Mouse (Mus musculus) erythroblast, embryonic 14.5 days (primary cell): ENCODE measurements around the gene Dclre1b. TPM values are rescaled to one million over a fixed set of nuclear protein-coding genes. Genes with fewer than 3 reads are reported as not detected.

ENCODE experiments used
- H3K27me3 ChIP-seq: 2 replicates; pipeline ENCODE4 v1.6.1; 2012; ENCODE audit warnings: inconsistent platforms; ENCODE audit not compliant: control insufficient read depth
- H3K36me3 ChIP-seq: 2 replicates; pipeline ENCODE4 v1.6.1; 2012; ENCODE audit warnings: mild to moderate bottlenecking, inconsistent platforms; ENCODE audit not compliant: control insufficient read depth
- H3K4me1 ChIP-seq: 2 replicates; pipeline ENCODE4 v1.6.1; 2012; ENCODE audit warnings: inconsistent platforms; ENCODE audit not compliant: control insufficient read depth
- H3K4me3 ChIP-seq: replicated peaks from 2 replicates; pipeline ENCODE3; 2012; ENCODE audit warnings: moderate library complexity, mild to moderate bottlenecking, inconsistent platforms
- H3K9me3 ChIP-seq: 2 replicates; pipeline ENCODE4 v1.6.1; 2012; ENCODE audit warnings: low read length, inconsistent platforms, mixed read lengths; ENCODE audit not compliant: control insufficient read depth
- GATA1 ChIP-seq: IDR thresholded peaks from 2 replicates; pipeline ENCODE4 v1.6.1; 2012; ENCODE audit warnings: low read length, inconsistent platforms, mixed read lengths
- TAL1 ChIP-seq: IDR thresholded peaks from 3 replicates; pipeline ENCODE4 v1.6.1; 2012; ENCODE audit warnings: low read length, inconsistent platforms, mixed read lengths
- polyA plus RNA-seq: library from polyadenylated mRNA; stranded (reverse); fragments of >175 nt; gene quantifications from 2 replicates; pipeline ENCODE4 v1.2.3, GENCODE M21; 2012

The Dclre1b gene
- polyA plus RNA-seq, 1 experiment, result 1.2 TPM

- Histone ChIP-seq H3K36me3 (peaks cover 97% of the 10 kb centered on the region), H3K4me1 (peaks cover 64% of the 10 kb centered on the region)
These were observed 30.6 kb downstream of the Dclre1b start for GRCm38 (mm10) chr3:103778660-103779059.

GRCm38 (mm10) chr3:103777940-103778339, 31.3 kb downstream of the Dclre1b start:
- H3K4me1 ChIP-seq, result peaks cover 63% of the 10 kb centered on the region
- TF ChIP-seq GATA1 (no peak), TAL1 (no peak)
- H3K9me3 ChIP-seq, result no peaks in the 10 kb centered on the region
- peaks cover 97% of the 10 kb centered on the region for H3K36me3 ChIP-seq
- no peak overlapping the region for H3K4me3 ChIP-seq
- no peaks in the 10 kb centered on the region for H3K27me3 ChIP-seq

More at GRCm38 (mm10) chr3:103778660-103779059, 30.6 kb downstream of the Dclre1b start:
- Histone ChIP-seq H3K9me3 (no peaks in the 10 kb centered on the region), H3K27me3 (no peaks in the 10 kb centered on the region), H3K4me3 (no peak overlapping the region)
- TF ChIP-seq GATA1, result no peak
- no peak for TF ChIP-seq TAL1

GRCm38 (mm10) chr3:103774009-103774408, 35.2 kb downstream of the Dclre1b start:
- Histone ChIP-seq H3K9me3 (no peaks in the 10 kb centered on the region), H3K4me3 (no peak overlapping the region), H3K27me3 (no peaks in the 10 kb centered on the region), H3K4me1 (peaks cover 47% of the 10 kb centered on the region), H3K36me3 (peaks cover 100% of the 10 kb centered on the region)
- no peak for TF ChIP-seq GATA1

- Histone ChIP-seq H3K9me3 (no peaks in the 10 kb centered on the region), H3K36me3 (peaks cover 100% of the 10 kb centered on the region), H3K4me3 (no peak overlapping the region), H3K27me3 (no peaks in the 10 kb centered on the region), H3K4me1 (peaks cover 44% of the 10 kb centered on the region)
- TF ChIP-seq TAL1 (no peak), GATA1 (no peak)
These were observed 35.7 kb downstream of the Dclre1b start for GRCm38 (mm10) chr3:103773508-103773907.

GRCm38 (mm10) chr3:103772846-103773245, 36.4 kb downstream of the Dclre1b start:
- peaks cover 100% of the 10 kb centered on the region for H3K36me3 ChIP-seq
- no peak overlapping the region for H3K4me3 ChIP-seq
- no peaks in the 10 kb centered on the region for H3K9me3 ChIP-seq
- H3K27me3 ChIP-seq, result no peaks in the 10 kb centered on the region
- peaks cover 39% of the 10 kb centered on the region for H3K4me1 ChIP-seq
- TF ChIP-seq TAL1, result no peak
- TF ChIP-seq GATA1, result no peak

DNA sequence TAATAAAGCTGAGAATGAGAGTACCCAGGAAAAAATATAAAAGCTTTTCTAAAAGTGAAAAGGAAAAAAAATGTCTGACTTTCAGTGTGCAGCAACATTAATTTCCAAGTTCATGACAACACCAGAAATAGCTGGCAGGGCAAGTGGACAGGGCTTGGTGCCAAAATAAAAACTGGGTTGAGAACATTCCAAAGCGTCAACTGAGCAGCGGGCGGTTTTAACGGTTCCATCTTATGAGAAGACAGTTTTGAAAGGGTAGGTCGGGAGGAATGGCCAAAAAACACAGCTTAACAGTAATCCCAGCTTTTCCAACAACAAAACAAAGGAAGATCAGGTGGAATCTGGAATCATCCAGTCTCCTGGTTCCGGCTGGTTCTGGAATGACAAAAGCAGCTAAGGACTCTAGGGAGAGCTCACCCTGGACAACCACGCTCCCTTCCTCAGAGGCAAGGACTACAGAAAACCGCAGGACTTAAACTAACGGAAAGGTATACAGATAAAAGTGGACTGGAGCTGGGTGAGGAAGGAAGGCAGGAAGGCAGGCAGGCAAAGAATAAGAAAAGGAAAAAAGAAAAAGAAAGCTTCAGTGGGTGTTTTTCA, 37.6 kb downstream of the Dclre1b start:
- Histone ChIP-seq H3K4me3 (no peak overlapping the region), H3K9me3 (no peaks in the 10 kb centered on the region), H3K4me1 (peaks cover 31% of the 10 kb centered on the region), H3K36me3 (peaks cover 100% of the 10 kb centered on the region), H3K27me3 (no peaks in the 10 kb centered on the region)
- TF ChIP-seq TAL1, result no peak
- TF ChIP-seq GATA1, result no peak

DNA sequence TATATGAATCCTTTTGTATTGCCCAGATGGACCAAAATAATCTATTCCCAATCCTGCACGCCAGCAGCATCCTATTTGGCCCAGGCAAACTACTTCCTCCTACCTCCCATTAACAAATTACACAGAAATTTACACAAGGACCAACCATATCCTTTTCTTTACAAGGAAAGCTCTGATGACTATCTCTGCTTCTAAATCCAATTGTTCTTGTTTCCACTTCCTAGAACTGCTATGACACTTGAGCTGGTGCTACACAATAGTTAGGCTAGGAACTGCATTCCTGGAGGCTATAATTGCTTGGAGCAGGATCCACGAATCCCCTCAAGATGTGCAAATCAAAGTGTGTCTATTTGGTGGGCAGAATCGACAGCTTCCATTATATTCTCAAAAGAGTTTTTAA, 42.5 kb downstream of the Dclre1b start:
- Histone ChIP-seq H3K27me3 (no peaks in the 10 kb centered on the region), H3K4me1 (peaks cover 16% of the 10 kb centered on the region), H3K9me3 (no peaks in the 10 kb centered on the region), H3K4me3 (no peak overlapping the region), H3K36me3 (peaks cover 99% of the 10 kb centered on the region)
- TF ChIP-seq TAL1 (no peak), GATA1 (no peak)

DNA sequence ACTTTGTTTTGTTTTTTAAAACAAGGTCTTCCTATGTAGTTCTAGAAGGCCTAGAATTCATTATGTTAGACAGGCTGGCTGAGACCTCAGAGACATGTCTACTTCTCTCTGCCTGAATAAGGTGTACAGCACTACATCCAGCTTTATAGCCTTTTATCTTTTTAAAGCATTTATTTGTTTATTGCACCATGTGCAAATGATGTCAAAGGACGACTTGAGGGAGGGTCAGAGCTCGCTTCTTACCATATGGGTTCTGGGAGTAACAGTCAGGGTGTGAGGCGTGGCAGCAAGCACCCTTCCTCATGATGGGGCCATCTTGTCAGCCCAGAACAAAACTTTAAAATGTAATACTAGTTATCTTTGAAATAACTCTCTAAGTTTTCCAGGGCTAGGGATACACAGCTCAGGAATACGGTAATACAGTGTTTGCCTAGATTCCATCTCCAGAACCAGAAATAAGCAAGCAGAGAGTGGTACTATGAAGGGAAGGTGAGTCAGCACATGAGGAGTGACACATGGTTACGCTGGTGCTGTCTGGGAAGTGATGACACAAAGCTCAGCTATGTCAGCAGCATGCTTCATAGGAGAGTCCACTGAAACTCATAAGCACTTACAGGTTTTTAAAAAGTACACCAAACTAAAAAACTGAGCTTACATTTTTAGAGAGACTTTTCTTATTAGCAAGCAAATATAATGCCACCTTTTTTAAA, 49.8 kb downstream of the Dclre1b start:
- no peaks in the 10 kb centered on the region for H3K9me3 ChIP-seq
- H3K4me1 ChIP-seq, result peaks cover 10% of the 10 kb centered on the region
- H3K36me3 ChIP-seq, result peaks cover 99% of the 10 kb centered on the region
- no peak overlapping the region for H3K4me3 ChIP-seq
- H3K27me3 ChIP-seq, result no peaks in the 10 kb centered on the region
- TF ChIP-seq GATA1 (no peak), TAL1 (no peak)

DNA sequence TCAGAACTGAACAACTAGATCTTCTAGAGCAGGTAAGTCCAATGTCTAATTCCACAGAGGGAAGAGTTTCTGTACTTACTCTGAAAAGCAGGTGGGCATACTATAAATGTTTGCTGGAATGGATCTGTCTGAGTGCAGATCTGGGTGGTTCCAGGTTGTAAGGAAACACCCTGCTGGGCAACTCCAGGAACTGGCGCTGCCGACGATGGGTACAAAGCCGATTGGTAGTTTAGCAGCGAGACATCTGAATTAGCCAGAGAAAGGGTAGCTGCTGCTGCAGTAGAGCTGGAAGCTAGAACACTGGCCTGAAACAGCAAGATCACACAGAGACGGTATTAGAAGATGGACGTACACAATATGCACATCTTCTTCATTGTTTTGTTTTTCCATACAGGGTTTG, 50.8 kb downstream of the Dclre1b start:
- TF ChIP-seq TAL1 (no peak), GATA1 (no peak)
- Histone ChIP-seq H3K4me3 (no peak overlapping the region), H3K36me3 (peaks cover 99% of the 10 kb centered on the region), H3K27me3 (no peaks in the 10 kb centered on the region), H3K4me1 (peaks cover 10% of the 10 kb centered on the region), H3K9me3 (no peaks in the 10 kb centered on the region)

DNA sequence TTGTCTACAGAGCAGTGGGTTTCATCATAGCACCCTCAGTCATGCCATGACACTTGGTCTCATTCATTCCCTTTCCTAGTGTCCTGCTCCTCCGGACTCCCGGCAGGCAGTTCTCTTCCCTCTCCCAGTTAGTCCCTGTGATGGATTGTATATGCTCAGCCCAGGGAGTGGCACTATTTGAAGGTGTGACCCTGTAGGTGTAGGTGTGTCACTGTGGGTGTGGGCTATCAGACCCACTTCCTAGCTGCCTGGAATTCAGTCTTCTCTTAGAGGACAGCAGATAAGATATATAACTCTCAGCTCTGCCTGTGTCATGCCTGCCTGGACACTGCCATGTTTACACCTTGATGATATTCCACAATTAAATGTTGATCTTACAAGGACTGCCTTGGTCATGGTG, 52.3 kb downstream of the Dclre1b start:
- TF ChIP-seq GATA1, result no peak
- TF ChIP-seq TAL1, result no peak
- H3K4me1 ChIP-seq, result peaks cover 10% of the 10 kb centered on the region
- peaks cover 99% of the 10 kb centered on the region for H3K36me3 ChIP-seq
- no peak overlapping the region for H3K4me3 ChIP-seq
- no peaks in the 10 kb centered on the region for H3K27me3 ChIP-seq
- H3K9me3 ChIP-seq, result no peaks in the 10 kb centered on the region
